Mouse (Mus musculus) limb, embryonic 12.5 days (tissue): Measurements from ENCODE around the gene Sec63. TPM values are rescaled to one million over a fixed set of nuclear protein-coding genes. Genes with fewer than 3 reads are reported as not detected.

Experiments used
- ATAC-seq: fragments of 200-750 bp; cut with Nextera tagmentation; 2 replicates; pipeline ENCODE4 v1.8.0; 2017; ENCODE audit warnings: low read depth, moderate TSS enrichment; ENCODE audit not compliant: insufficient number of reproducible peaks, insufficient read depth, low FRiP score, low TSS enrichment
- H3K27ac ChIP-seq: fragments of 300-500 bp; sonication (generic); 2 replicates; pipeline ENCODE4 v1.5.1; 2016; ENCODE audit warnings: mild to moderate bottlenecking, moderate library complexity
- H3K27me3 ChIP-seq: fragments of 300-500 bp; sonication (generic); 2 replicates; pipeline ENCODE4 v1.6.1; 2016; ENCODE audit warnings: mild to moderate bottlenecking, moderate library complexity
- H3K36me3 ChIP-seq: fragments of 300-500 bp; sonication (generic); 2 replicates; pipeline ENCODE4 v1.6.1; 2016; ENCODE audit warnings: mild to moderate bottlenecking, moderate library complexity
- H3K4me1 ChIP-seq: fragments of 300-500 bp; sonication (generic); replicated peaks from 2 replicates; pipeline ENCODE4 v1.6.1; 2016
- H3K4me2 ChIP-seq: fragments of 300-500 bp; sonication (generic); 2 replicates; pipeline ENCODE4 v1.6.1; 2016; ENCODE audit warnings: mild to moderate bottlenecking, moderate library complexity
- H3K4me3 ChIP-seq: fragments of 300-500 bp; sonication (generic); replicated peaks from 2 replicates; pipeline ENCODE4 v1.5.1; 2016; ENCODE audit warnings: mild to moderate bottlenecking
- H3K9ac ChIP-seq: fragments of 300-500 bp; sonication (generic); replicated peaks from 2 replicates; pipeline ENCODE4 v1.6.1; 2016; ENCODE audit warnings: mild to moderate bottlenecking, moderate library complexity
- H3K9me3 ChIP-seq: fragments of 300-500 bp; sonication (generic); 2 replicates; pipeline ENCODE4 v1.6.1; 2016; ENCODE audit warnings: mild to moderate bottlenecking, moderate library complexity
- WGBS: fragments of 180-500 bp; shearing (Covaris S2); methylation state at CpG from one replicate; pipeline ENCODE4 v1.1.7; 2016; 5-methylcytosine and 5-hydroxymethylcytosine counted together
- polyA plus RNA-seq: library from polyadenylated mRNA; unstranded; fragments of >200 nt; fragmentation: Nextera tagmentation; extraction: Ambion mirVana; gene quantifications from 2 replicates; pipeline ENCODE4 v1.2.1, GENCODE M21; 2016

Gene Sec63
- polyA plus RNA-seq, result 28.6 and 33.5 TPM in 2 replicates

DNA sequence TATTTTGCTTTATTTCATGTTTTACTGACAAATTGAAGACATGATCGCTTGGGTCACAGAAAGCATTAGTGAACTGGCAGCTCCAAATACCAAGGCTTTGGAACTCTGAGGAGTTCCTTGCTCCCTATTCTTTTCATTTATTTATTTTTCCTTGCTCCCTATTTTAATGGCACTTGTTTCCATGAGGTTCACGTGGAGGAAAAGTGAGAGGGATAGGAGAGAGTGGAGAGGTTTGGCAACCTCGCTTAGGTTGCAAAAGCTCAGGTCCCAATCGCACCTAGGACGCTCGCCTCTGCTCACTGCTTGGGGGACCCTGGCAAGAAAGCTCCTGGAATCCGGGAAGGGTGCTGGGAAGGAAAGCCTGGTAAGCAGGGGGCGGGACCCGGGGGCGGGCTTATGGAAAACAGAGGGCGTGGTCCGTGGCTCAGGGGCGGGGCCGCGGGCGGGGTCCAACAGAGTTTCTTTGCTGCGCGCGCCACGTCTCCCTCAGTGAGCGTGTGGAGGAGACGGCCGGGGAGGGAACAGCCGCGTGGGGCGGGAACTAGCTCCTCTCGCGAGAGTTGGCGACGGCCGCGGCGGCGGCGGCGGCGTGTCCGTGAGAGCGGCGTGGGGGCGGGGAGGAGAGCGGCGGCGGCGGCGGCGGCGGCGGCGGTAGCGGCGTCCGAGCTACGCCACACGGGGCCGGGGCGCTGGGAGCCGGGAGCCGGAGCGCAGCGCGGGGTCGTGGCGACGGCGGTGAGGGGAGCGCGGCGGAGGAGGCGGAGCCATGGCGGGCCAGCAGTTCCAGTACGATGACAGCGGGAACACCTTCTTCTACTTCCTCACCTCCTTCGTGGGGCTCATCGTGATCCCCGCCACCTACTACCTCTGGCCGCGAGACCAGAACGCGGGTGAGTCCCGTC is at the start of gene Sec63:
TSS of gene Sec63 (plus strand) at position 498 of the 902 bp plus-strand sequence.
- no peaks in the 10 kb centered on the region for H3K9me3 ChIP-seq
- H3K4me3 ChIP-seq, result peak within 1 kb of the TSS; percentile 97
- peak; percentile 95 for ATAC-seq
- no peaks in the 10 kb centered on the region for H3K27me3 ChIP-seq
- peak within 1 kb of the TSS; percentile 98 for H3K9ac ChIP-seq
- peak within 1 kb of the TSS; percentile 96 for H3K27ac ChIP-seq
- under 1% methylated on average over 68 of the region's 81 CpGs for WGBS
- no peaks in the 10 kb centered on the region for H3K36me3 ChIP-seq
- peak within 1 kb of the TSS; percentile 78 for H3K4me2 ChIP-seq
- peaks cover 25% of the 10 kb centered on the region for H3K4me1 ChIP-seq

DNA sequence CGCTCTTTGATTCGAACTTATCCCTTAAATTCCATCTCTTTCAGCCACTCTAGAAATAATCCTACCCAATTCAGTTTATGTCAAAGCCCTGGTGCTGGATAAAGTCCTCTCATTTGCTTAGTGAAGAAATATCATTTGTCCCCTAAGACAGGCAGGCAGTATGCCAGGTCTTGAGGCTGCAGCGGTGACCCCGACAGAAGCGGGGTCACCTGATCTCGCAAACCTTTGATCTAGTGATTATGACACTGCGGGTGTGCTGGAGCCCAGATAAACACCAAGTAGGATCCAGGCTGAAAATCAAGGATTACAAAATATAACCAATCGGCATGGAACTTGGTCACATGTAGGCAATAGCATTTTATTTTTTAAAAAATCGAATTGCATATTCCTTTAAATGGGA is 46.6 kb upstream of the Sec63 start:
- Histone ChIP-seq H3K4me2 (peak overlapping the region; percentile 51), H3K36me3 (no peaks in the 10 kb centered on the region), H3K27me3 (peaks cover 36% of the 10 kb centered on the region), H3K4me1 (peaks cover 16% of the 10 kb centered on the region), H3K9me3 (0 out of 2 replicates have a peak, but pooled peaks cover 3% of the 10 kb centered on the region), H3K27ac (no peak overlapping the region), H3K9ac (no peak overlapping the region), H3K4me3 (no peak overlapping the region)
- no peak for ATAC-seq
- 10% methylated on average over 9 of the region's 9 CpGs for WGBS

DNA sequence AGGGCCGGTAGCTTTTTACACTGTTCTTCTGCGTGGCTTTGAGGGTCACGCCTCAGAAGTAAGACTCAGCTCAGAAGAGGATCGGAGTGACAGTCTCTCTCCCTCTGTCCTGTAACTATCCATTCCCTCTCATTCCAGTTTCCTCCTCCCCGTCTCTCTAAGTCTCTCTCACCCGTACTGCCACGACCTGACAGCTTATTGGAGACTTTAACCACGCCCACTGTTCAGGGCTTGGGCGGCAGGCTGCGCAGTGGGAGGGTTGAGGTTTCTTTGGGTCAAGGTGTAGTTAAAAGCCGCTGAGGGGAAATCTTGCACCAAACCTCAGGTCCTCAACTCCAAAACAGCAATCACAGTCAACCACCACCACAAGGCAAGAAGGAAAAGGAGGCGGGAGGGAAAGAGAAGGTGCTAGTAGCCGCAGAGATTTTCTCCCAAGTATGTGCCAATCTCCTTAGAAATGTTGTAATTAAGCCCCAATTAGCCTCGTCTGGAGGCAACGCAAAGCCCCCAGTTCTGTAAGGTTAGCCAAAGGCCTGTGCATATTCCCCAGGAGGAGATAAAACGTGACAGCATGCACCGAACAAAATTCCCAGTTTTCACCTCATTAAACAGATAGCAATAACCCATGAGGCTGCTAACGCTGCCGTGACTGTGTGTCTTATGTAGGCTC is 45.8 kb upstream of the Sec63 start:
- H3K27me3 ChIP-seq, result peaks cover 36% of the 10 kb centered on the region
- H3K9ac ChIP-seq, result no peak overlapping the region
- peak overlapping the region; percentile 21; the same call in 1 of the 2 replicates for H3K4me3 ChIP-seq
- WGBS, result 10% methylated on average over 19 of the region's 19 CpGs
- H3K4me2 ChIP-seq, result peak overlapping the region; percentile 51
- H3K36me3 ChIP-seq, result no peaks in the 10 kb centered on the region
- peaks cover 16% of the 10 kb centered on the region for H3K4me1 ChIP-seq
- no peak for ATAC-seq
- H3K27ac ChIP-seq, result no peak overlapping the region
- no peaks in the 10 kb centered on the region for H3K9me3 ChIP-seq

DNA sequence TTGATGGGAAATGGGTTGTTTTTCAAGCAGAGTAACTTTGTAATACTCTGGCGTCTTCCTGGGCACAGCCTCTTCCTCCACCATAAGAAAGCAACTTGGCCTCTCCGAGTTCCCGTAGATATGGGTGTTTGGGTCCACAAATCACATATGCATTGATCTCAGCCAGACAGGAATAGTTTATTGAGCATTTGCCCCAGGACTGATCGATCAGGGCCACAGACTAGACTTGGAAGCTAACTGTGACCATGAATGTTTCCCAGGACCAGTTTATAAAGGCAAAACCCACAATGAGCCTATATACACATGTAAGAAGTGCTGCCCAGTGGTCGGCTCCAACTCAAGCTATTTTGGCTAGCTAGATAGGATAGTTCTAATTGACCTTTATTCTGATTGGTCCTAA is 39.2 kb upstream of the Sec63 start:
- Histone ChIP-seq H3K9me3 (no peaks in the 10 kb centered on the region), H3K4me1 (peaks cover 15% of the 10 kb centered on the region), H3K4me2 (no peak overlapping the region), H3K4me3 (no peak overlapping the region), H3K9ac (no peak overlapping the region), H3K27ac (no peak overlapping the region), H3K36me3 (no peaks in the 10 kb centered on the region), H3K27me3 (peaks cover 11% of the 10 kb centered on the region)
- 95% methylated on average over 5 of the region's 5 CpGs for WGBS
- no peak for ATAC-seq

DNA sequence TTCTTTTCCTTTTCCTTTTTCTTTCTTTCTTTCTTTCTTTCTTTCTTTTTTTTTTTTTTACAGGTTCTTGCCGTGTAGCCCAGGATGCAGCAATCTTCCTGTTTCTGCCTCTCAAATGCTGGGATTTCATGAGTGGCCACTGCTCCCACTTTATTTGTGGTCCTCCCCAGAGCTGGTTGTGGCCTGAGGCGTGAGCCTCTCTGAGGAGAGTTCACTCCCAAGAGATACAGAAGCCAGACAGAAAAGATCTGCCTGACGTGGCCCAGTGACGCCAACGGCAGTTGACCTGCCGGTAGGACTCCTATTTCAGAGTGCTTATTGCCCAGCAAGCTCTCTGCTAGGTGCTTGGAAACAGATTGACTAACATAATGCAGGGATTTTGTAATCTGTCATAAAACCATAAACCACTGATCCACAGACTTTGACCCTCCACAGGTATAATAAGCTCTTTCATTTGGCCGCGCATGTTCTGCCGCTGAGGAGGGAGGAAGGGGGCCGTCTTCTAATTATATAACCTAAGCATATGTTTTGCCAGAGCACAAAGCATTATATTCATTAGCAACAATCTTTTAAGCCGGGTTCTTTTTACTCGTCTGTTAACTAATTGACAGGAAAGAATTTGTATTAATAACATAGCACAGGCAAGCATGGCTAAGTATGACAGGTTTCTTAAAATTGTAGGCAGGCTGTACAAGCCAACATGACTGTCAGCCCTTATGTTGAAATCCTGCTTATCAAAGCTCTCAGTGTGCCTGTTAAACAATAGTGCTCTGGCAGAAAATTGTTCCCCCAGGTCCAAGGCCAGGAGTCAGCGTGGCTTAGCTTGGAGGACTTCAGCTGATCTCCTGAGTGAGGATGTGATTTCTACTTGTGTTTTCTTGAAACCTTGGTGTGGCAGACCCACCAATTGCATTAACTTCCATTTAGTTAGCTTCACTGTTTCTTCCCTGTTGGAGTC is 37.7 kb upstream of the Sec63 start:
- Histone ChIP-seq H3K4me1 (peaks cover 15% of the 10 kb centered on the region), H3K4me2 (peak overlapping the region; percentile 30; the same call in 1 of the 2 replicates), H3K36me3 (no peaks in the 10 kb centered on the region), H3K4me3 (no peak overlapping the region), H3K27me3 (peaks cover 7% of the 10 kb centered on the region), H3K27ac (peak overlapping the region; percentile 69), H3K9ac (no peak overlapping the region), H3K9me3 (no peaks in the 10 kb centered on the region)
- no peak for ATAC-seq
- WGBS, result 33% methylated on average over 13 of the region's 13 CpGs

DNA sequence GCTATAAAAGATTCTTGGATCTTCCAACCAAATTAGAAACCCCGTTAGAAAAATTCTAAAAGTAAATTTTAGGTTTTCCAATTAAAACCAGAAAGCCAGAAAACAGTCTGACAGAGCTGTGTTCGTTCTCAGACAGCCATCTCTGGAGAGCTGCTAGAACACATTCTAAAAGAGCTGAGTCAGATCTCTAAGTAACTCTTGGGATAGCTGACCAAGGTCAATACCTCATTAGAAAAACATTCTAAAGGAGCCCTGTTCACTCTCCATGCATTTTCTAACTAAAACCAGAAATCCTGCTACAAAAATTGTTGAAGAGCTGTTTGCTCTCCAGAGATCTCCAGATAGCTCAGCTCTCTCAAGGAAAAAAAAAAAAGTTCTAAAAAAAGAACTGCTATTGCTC is 31.7 kb upstream of the Sec63 start:
- no peaks in the 10 kb centered on the region for H3K9me3 ChIP-seq
- no peak overlapping the region for H3K27ac ChIP-seq
- no peaks in the 10 kb centered on the region for H3K4me1 ChIP-seq
- no peaks in the 10 kb centered on the region for H3K36me3 ChIP-seq
- H3K9ac ChIP-seq, result no peak overlapping the region
- no peak overlapping the region for H3K4me3 ChIP-seq
- ATAC-seq, result no peak
- 60% methylated on average over 2 of the region's 2 CpGs for WGBS
- H3K27me3 ChIP-seq, result no peaks in the 10 kb centered on the region
- no peak overlapping the region for H3K4me2 ChIP-seq

DNA sequence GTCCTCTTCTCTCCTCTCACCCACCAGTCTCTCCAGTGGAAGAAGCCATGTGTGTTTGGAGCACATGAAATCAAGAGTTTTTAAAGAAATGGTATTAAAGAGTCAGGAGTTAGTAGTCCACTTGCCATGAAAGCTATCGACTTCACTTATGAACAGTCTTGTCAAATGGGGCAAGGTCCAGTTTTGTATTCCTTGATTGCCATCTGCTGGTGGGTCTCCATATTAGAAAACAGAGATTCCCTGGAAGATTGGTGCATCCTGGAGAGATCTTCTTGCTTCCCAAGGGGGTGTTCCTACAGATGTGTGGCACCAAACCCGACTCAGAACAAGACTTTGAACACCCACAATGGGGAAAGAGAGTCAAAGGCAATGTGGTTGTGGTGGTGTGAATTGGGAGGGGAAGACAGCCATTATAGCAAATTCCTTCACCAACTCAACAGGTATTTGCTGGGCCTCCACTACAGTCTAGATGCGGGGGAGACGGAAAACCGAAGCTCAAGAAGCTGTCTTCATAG is 26.7 kb upstream of the Sec63 start:
- no peak overlapping the region for H3K27ac ChIP-seq
- H3K4me2 ChIP-seq, result no peak overlapping the region
- H3K27me3 ChIP-seq, result 0 out of 2 replicates have a peak, but pooled peaks cover 3% of the 10 kb centered on the region
- H3K4me3 ChIP-seq, result no peak overlapping the region
- H3K4me1 ChIP-seq, result no peaks in the 10 kb centered on the region
- 64% methylated on average over 5 of the region's 5 CpGs for WGBS
- H3K9me3 ChIP-seq, result no peaks in the 10 kb centered on the region
- H3K9ac ChIP-seq, result no peak overlapping the region
- no peak for ATAC-seq
- H3K36me3 ChIP-seq, result no peaks in the 10 kb centered on the region

DNA sequence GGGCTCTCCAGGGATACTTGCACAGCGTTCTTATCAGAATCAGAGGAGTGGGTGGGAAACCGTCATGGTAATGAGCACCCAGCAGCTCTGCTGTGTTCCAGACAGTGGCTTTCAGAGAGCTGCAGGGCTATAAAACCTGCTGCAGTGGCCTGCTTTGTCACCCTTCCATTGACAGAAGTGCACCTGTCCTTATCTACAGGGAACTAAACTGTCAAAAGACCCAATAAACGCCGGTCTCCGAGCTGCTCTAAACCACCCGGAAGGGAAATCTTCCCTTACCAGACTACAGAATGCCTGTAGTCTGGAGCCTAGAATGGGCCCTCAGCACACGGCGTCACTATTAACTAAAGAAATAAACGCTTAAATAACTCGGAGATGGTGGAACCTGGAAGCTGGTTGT is 9.5 kb upstream of the Sec63 start:
- Histone ChIP-seq H3K4me3 (no peak overlapping the region), H3K4me1 (0 out of 2 replicates have a peak, but pooled peaks cover 5% of the 10 kb centered on the region), H3K4me2 (no peak overlapping the region), H3K27me3 (no peaks in the 10 kb centered on the region), H3K9ac (no peak overlapping the region), H3K9me3 (no peaks in the 10 kb centered on the region), H3K36me3 (no peaks in the 10 kb centered on the region), H3K27ac (no peak overlapping the region)
- ATAC-seq, result no peak
- 45% methylated on average over 10 of the region's 10 CpGs for WGBS

DNA sequence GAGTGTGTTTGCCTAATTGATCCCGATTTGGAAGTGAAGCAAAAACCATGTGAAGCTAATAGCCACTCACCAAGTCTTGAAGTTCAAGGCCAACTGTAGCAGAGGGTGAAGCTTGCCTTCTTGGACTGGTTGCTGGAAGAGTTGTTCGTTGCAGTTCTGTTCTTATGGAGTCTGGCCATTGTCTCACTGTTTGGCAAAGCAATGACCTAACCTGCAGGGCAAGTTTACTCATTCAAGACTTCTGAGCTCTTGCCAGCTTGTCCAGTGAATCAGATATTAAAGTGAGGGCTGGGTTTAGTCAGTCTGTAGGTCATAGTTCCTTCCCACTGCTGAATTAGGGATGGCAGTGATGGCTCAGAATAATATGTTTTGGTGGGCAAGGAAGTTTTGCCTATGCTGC is 7.0 kb upstream of the Sec63 start:
- Histone ChIP-seq H3K4me3 (no peak overlapping the region), H3K27ac (no peak overlapping the region), H3K27me3 (no peaks in the 10 kb centered on the region), H3K4me1 (0 out of 2 replicates have a peak, but pooled peaks cover 5% of the 10 kb centered on the region), H3K36me3 (no peaks in the 10 kb centered on the region), H3K9me3 (no peaks in the 10 kb centered on the region), H3K9ac (no peak overlapping the region), H3K4me2 (no peak overlapping the region)
- ATAC-seq, result no peak
- 80% methylated on average over 2 of the region's 2 CpGs for WGBS

DNA sequence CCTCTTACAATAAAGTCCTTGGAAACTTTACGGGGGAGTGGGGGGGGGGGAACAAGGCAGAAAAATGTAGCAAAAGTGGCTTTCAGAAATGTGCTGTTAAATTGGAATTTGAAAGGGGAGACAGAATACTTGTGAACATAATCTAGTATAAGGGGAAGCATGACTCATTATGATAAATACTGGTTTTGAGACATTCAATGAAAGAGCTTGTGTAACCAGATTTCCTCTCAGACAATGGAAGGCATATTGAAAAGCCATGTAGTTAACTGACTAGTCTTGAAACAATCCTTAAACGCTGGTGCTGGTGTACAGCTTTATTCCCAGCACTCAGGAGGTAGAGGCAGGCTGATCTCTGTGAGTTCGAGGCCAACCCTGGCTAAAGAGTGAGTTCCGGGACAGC is 1.6 kb upstream of the Sec63 start:
- H3K27ac ChIP-seq, result no peak overlapping the region
- no peaks in the 10 kb centered on the region for H3K36me3 ChIP-seq
- WGBS, result 87% methylated on average over 4 of the region's 4 CpGs

More for the DNA sequence above, 1.6 kb upstream of the Sec63 start:
- H3K9ac ChIP-seq, result no peak overlapping the region
- no peaks in the 10 kb centered on the region for H3K27me3 ChIP-seq
- no peak for ATAC-seq
- H3K4me3 ChIP-seq, result no peak overlapping the region
- peaks cover 18% of the 10 kb centered on the region for H3K4me1 ChIP-seq
- no peak overlapping the region for H3K4me2 ChIP-seq
- H3K9me3 ChIP-seq, result no peaks in the 10 kb centered on the region
